Mouse (Mus musculus) kidney, adult 2 months (tissue): ENCODE data around the gene Ddah1.

Source experiments
- CTCF ChIP-seq: fragments of 200-500 bp; conservative IDR thresholded peaks from 2 replicates; pipeline ENCODE4 v1.5.1; 2011; ENCODE audit warnings: low read depth, mild to moderate bottlenecking, control low read depth, low read length, moderate library complexity, mixed read lengths; ENCODE audit not compliant: insufficient read depth, insufficient read length
- POLR2A ChIP-seq: fragments of 200-500 bp; IDR thresholded peaks from one replicate; pipeline ENCODE4 v1.6.1; 2011; ENCODE audit warnings: low read depth, low read length, control low read depth

DNA sequence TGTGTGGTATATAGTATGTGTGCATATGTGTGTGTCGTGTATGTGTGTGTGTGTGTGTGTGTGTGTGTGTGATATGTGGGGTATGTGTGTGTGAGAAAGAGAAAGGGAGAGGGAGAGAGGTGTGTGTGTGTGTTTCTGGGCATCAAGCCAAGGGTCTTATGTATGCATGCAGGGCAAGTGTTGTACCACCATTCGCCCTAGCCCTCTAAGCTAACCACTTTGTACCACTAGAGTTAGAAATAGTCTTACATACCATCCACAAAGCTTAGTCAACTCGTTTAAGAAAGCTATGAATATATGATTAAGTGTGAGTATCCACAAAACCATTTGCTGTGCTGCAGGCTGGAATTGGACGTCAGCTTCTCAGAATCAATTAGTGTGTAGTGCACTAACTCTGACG is 70.4 kb downstream of the Ddah1 start:
- TF ChIP-seq CTCF (no peak), POLR2A (no peak)
